Mouse (Mus musculus) liver, adult 2 months (tissue): ENCODE measurements around the gene Ccdc153.

Experiments
- CTCF ChIP-seq: fragments of 200-500 bp; IDR thresholded peaks from 2 replicates; pipeline ENCODE4 v1.5.1; 2011; ENCODE audit warnings: low read depth, low read length, control low read depth
- POLR2A ChIP-seq: fragments of 200-500 bp; IDR thresholded peaks from 2 replicates; pipeline ENCODE4 v1.6.1; 2011; ENCODE audit warnings: low read length, control low read depth; ENCODE audit not compliant: insufficient read depth; ENCODE audit errors: extremely low read depth

DNA sequence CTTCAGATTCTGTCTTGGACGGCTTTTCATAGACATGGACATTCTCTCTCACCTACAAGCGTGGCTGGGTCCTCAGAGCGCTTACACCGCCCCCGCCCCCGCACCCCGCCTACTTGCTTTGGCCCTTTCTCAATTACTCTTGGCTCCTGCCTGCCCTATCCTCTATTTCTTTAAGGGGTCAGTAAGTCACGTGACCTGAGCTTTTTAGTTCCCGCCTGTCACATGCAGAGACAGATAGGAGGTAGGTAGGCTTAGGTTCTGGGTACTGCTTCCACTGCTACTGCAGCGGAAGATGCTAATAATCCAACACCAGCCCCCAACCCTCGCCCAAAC is 48.4 kb downstream of the Ccdc153 start:
- TF ChIP-seq POLR2A (no peak), CTCF (no peak)
